Mouse (Mus musculus) stomach, postnatal 0 days (tissue): ENCODE data around the gene Ulk4. TPM values are rescaled to one million over a fixed set of nuclear protein-coding genes. Genes with fewer than 3 reads are reported as not detected.

Experiments
- ATAC-seq: fragments of 200-750 bp; cut with Nextera tagmentation; 2 replicates; pipeline ENCODE4 v1.8.0; 2017; ENCODE audit not compliant: low FRiP score, low TSS enrichment
- DNase-seq: peaks from one replicate; pipeline ENCODE4 v3.0.0-alpha.2; 2016; ENCODE audit warnings: low spot score
- H3K27ac ChIP-seq: fragments of 300-500 bp; sonication (generic); replicated peaks from 2 replicates; pipeline ENCODE4 v1.5.1; 2014; ENCODE audit warnings: mild to moderate bottlenecking, control low read depth
- H3K27me3 ChIP-seq: fragments of 300-500 bp; sonication (generic); 2 replicates; pipeline ENCODE4 v1.6.1; 2014; ENCODE audit warnings: low read length; ENCODE audit not compliant: control insufficient read depth, insufficient read depth
- H3K36me3 ChIP-seq: fragments of 300-500 bp; sonication (generic); 2 replicates; pipeline ENCODE4 v1.6.1; 2014; ENCODE audit warnings: low read length, mixed read lengths; ENCODE audit not compliant: control insufficient read depth, insufficient read depth
- H3K4me1 ChIP-seq: fragments of 300-500 bp; sonication (generic); replicated peaks from 2 replicates; pipeline ENCODE4 v1.6.1; 2014; ENCODE audit warnings: antibody characterized with exemption; ENCODE audit not compliant: control insufficient read depth, insufficient read depth
- H3K4me2 ChIP-seq: fragments of 300-500 bp; sonication (generic); replicated peaks from 2 replicates; pipeline ENCODE4 v1.6.1; 2014; ENCODE audit warnings: low read depth, mild to moderate bottlenecking, control low read depth, moderate library complexity
- H3K4me3 ChIP-seq: fragments of 300-500 bp; sonication (generic); 2 replicates; pipeline ENCODE4 v1.5.1; 2014; ENCODE audit warnings: low read depth, low read length, control low read depth
- H3K9ac ChIP-seq: fragments of 300-500 bp; sonication (generic); 2 replicates; pipeline ENCODE4 v1.6.1; 2014; ENCODE audit warnings: mild to moderate bottlenecking, low read length, control low read depth, mixed read lengths
- H3K9me3 ChIP-seq: fragments of 300-500 bp; sonication (generic); 2 replicates; pipeline ENCODE4 v1.6.1; 2016; ENCODE audit warnings: low read length; ENCODE audit not compliant: control insufficient read depth
- CTCF ChIP-seq: IDR thresholded peaks from 2 replicates; pipeline ENCODE4 v1.5.1; 2016; ENCODE audit warnings: antibody characterized with exemption, low read depth, mild to moderate bottlenecking, moderate library complexity
- EP300 ChIP-seq: optimal IDR thresholded peaks from 2 replicates; pipeline ENCODE3; 2016; ENCODE audit warnings: antibody characterized with exemption
- WGBS: fragments of 180-500 bp; shearing (Covaris S2); extraction: QIAGEN DNeasy Blood & Tissue Kit; methylation state at CpG from one replicate; pipeline ENCODE4 v1.1.7; 2014; 5-methylcytosine and 5-hydroxymethylcytosine counted together
- polyA plus RNA-seq: library from polyadenylated mRNA; unstranded; fragments of >200 nt; fragmentation: Nextera tagmentation; extraction: Ambion mirVana; gene quantifications from 2 replicates; pipeline ENCODE4 v1.2.1, GENCODE M21; 2015

The Ulk4 gene
- polyA plus RNA-seq, 1 experiment from 2014 or later, result 73.3 TPM

GRCm38 (mm10) chr9:121064606-121065355 is 212.2 kb downstream of the Ulk4 start:
- no peaks in the 10 kb centered on the region for H3K36me3 ChIP-seq
- ATAC-seq (no peak), DNase-seq (no peak)
- no peaks in the 10 kb centered on the region for H3K27me3 ChIP-seq
- no peak overlapping the region for H3K27ac ChIP-seq
- H3K4me1 ChIP-seq, result no peaks in the 10 kb centered on the region
- 68% methylated on average over 14 of the region's 14 CpGs for WGBS
- no peaks in the 10 kb centered on the region for H3K9me3 ChIP-seq
- H3K9ac ChIP-seq, result no peak overlapping the region
- TF ChIP-seq CTCF (no peak), EP300 (no peak)
- H3K4me3 ChIP-seq, result no peak overlapping the region
- H3K4me2 ChIP-seq, result no peak overlapping the region

- Histone ChIP-seq H3K27ac (no peak overlapping the region), H3K9me3 (no peaks in the 10 kb centered on the region), H3K4me3 (no peak overlapping the region), H3K27me3 (no peaks in the 10 kb centered on the region), H3K9ac (no peak overlapping the region), H3K4me1 (no peaks in the 10 kb centered on the region), H3K4me2 (no peak overlapping the region), H3K36me3 (no peaks in the 10 kb centered on the region)
- no peak for DNase-seq
- no peak for ATAC-seq
- WGBS, result 56% methylated on average over 3 of the region's 3 CpGs
- TF ChIP-seq EP300 (no peak), CTCF (no peak)
Measured at GRCm38 (mm10) chr9:121062671-121063070, 214.3 kb downstream of the Ulk4 start.

GRCm38 (mm10) chr9:121061820-121062623 is 215.0 kb downstream of the Ulk4 start:
- H3K27me3 ChIP-seq, result no peaks in the 10 kb centered on the region
- no peak overlapping the region for H3K4me3 ChIP-seq
- 35% methylated on average over 12 of the region's 12 CpGs for WGBS
- H3K4me2 ChIP-seq, result no peak overlapping the region
- no peak overlapping the region for H3K27ac ChIP-seq
- no peak overlapping the region for H3K9ac ChIP-seq
- no peak for DNase-seq
- H3K36me3 ChIP-seq, result no peaks in the 10 kb centered on the region
- no peak for ATAC-seq
- no peaks in the 10 kb centered on the region for H3K9me3 ChIP-seq
- TF ChIP-seq CTCF (no peak), EP300 (no peak)
- no peaks in the 10 kb centered on the region for H3K4me1 ChIP-seq

- ATAC-seq, result no peak
- no peaks in the 10 kb centered on the region for H3K9me3 ChIP-seq
- TF ChIP-seq CTCF, result no peak
- TF ChIP-seq EP300, result no peak
- no peak overlapping the region for H3K4me2 ChIP-seq
- H3K27ac ChIP-seq, result no peak overlapping the region
- no peaks in the 10 kb centered on the region for H3K4me1 ChIP-seq
- no peaks in the 10 kb centered on the region for H3K27me3 ChIP-seq
- no peak for DNase-seq
- H3K4me3 ChIP-seq, result no peak overlapping the region
- no peaks in the 10 kb centered on the region for H3K36me3 ChIP-seq
- WGBS, result 85% methylated on average over 8 of the region's 8 CpGs
- no peak overlapping the region for H3K9ac ChIP-seq
Measured at GRCm38 (mm10) chr9:121060331-121060730, 216.7 kb downstream of the Ulk4 start.

- Histone ChIP-seq H3K9ac (no peak overlapping the region), H3K27ac (no peak overlapping the region), H3K9me3 (no peaks in the 10 kb centered on the region), H3K4me3 (no peak overlapping the region), H3K36me3 (no peaks in the 10 kb centered on the region), H3K4me2 (no peak overlapping the region), H3K27me3 (no peaks in the 10 kb centered on the region), H3K4me1 (no peaks in the 10 kb centered on the region)
- TF ChIP-seq EP300 (no peak), CTCF (peak; percentile 69)
- WGBS, result 95% methylated on average over 3 of the region's 3 CpGs
- no peak for DNase-seq
- ATAC-seq, result no peak
Measured at GRCm38 (mm10) chr9:121059286-121059685, 217.7 kb downstream of the Ulk4 start.

GRCm38 (mm10) chr9:121058538-121058937 is 218.5 kb downstream of the Ulk4 start:
- no peaks in the 10 kb centered on the region for H3K4me1 ChIP-seq
- H3K27ac ChIP-seq, result no peak overlapping the region
- ATAC-seq (no peak), DNase-seq (no peak)
- no peaks in the 10 kb centered on the region for H3K9me3 ChIP-seq
- no peaks in the 10 kb centered on the region for H3K36me3 ChIP-seq
- no peak overlapping the region for H3K9ac ChIP-seq
- no peaks in the 10 kb centered on the region for H3K27me3 ChIP-seq
- 88% methylated on average over 8 of the region's 8 CpGs for WGBS
- TF ChIP-seq CTCF (peak; percentile 28; the same call in 1 of the 2 replicates), EP300 (no peak)
- no peak overlapping the region for H3K4me2 ChIP-seq
- no peak overlapping the region for H3K4me3 ChIP-seq
